Mouse (Mus musculus) intestine, embryonic 14.5 days (tissue): ENCODE measurements around the gene Mrps26. TPM values are rescaled to one million over a fixed set of nuclear protein-coding genes. Genes with fewer than 3 reads are reported as not detected.

Experiments
- ATAC-seq: fragments of 200-750 bp; cut with Nextera tagmentation; replicated peaks from 2 replicates; pipeline ENCODE4 v1.8.0; 2017; ENCODE audit warnings: low read depth, moderate number of reproducible peaks, moderate TSS enrichment, moderate library complexity; ENCODE audit not compliant: low FRiP score, low TSS enrichment
- DNase-seq: peaks from one replicate; pipeline ENCODE4 v3.0.0-alpha.2; 2018; ENCODE audit warnings: low spot score
- H3K27ac ChIP-seq: fragments of 300-500 bp; sonication (generic); 2 replicates; pipeline ENCODE4 v1.5.1; 2014; ENCODE audit warnings: low read depth, mild to moderate bottlenecking, control low read depth
- H3K27me3 ChIP-seq: fragments of 300-500 bp; sonication (generic); replicated peaks from 2 replicates; pipeline ENCODE4 v1.6.1; 2014; ENCODE audit warnings: low read length, control low read depth; ENCODE audit not compliant: control insufficient read depth, insufficient read depth
- H3K36me3 ChIP-seq: fragments of 300-500 bp; sonication (generic); 2 replicates; pipeline ENCODE4 v1.6.1; 2014; ENCODE audit warnings: low read length, control low read depth; ENCODE audit not compliant: control insufficient read depth, insufficient read depth
- H3K4me1 ChIP-seq: fragments of 300-500 bp; sonication (generic); replicated peaks from 2 replicates; pipeline ENCODE4 v1.6.1; 2014; ENCODE audit warnings: low read length, control low read depth, mixed read lengths; ENCODE audit not compliant: control insufficient read depth, insufficient read depth
- H3K4me2 ChIP-seq: fragments of 300-500 bp; sonication (generic); 2 replicates; pipeline ENCODE4 v1.6.1; 2014; ENCODE audit warnings: low read length
- H3K4me3 ChIP-seq: fragments of 300-500 bp; sonication (generic); 2 replicates; pipeline ENCODE4 v1.5.1; 2014; ENCODE audit warnings: low read depth, low read length, control low read depth, mixed read lengths
- H3K9ac ChIP-seq: fragments of 300-500 bp; sonication (generic); 2 replicates; pipeline ENCODE4 v1.6.1; 2014; ENCODE audit warnings: mild to moderate bottlenecking, low read length
- H3K9me3 ChIP-seq: fragments of 300-500 bp; sonication (generic); 2 replicates; pipeline ENCODE4 v1.6.1; 2016; ENCODE audit warnings: low read length, control low read depth; ENCODE audit not compliant: control insufficient read depth
- WGBS: fragments of 180-500 bp; shearing (Covaris S2); extraction: QIAGEN DNeasy Blood & Tissue Kit; methylation state at CpG from one replicate; pipeline ENCODE4 v1.1.7; 2014; 5-methylcytosine and 5-hydroxymethylcytosine counted together
- microRNA-seq: library from miRNA; unstranded; fragments of <30 nt; microRNA quantifications from one replicate; pipeline ENCODE4, GENCODE M21; 2016
- polyA plus RNA-seq: library from polyadenylated mRNA; unstranded; fragments of >200 nt; fragmentation: Nextera tagmentation; extraction: Ambion mirVana; gene quantifications from 2 replicates; pipeline ENCODE4 v1.2.1, GENCODE M21; 2014

Mrps26 gene
- polyA plus RNA-seq, 1 experiment from 2014 or later = 97.4 TPM

DNA sequence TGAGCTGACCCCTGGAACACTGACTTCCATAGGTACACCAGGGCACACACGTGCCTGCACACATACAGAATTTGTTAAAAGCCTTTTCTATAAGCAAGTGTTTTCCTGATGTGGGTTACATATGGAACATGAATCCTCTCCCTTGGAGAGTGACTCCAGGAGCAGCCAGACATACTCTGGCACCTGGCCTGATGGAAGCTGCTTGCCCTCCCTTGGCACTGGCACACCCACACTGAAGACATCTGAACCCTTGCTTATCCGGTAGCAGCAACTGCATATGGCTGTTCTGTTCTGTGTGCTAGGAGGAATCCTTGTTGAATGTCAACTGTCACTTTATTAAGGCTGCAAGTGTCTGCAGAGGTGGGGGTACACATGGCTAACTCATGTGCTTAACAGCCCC, 27.5 kb downstream of the Mrps26 start:
- 92% methylated on average over 2 of the region's 2 CpGs for WGBS
- Histone ChIP-seq H3K27me3 (no peaks in the 10 kb centered on the region), H3K9me3 (no peaks in the 10 kb centered on the region), H3K36me3 (peaks cover 32% of the 10 kb centered on the region), H3K4me2 (no peak overlapping the region), H3K27ac (no peak overlapping the region), H3K9ac (no peak overlapping the region), H3K4me3 (no peak overlapping the region), H3K4me1 (no peaks in the 10 kb centered on the region)
- ATAC-seq (no peak), DNase-seq (no peak)

DNA sequence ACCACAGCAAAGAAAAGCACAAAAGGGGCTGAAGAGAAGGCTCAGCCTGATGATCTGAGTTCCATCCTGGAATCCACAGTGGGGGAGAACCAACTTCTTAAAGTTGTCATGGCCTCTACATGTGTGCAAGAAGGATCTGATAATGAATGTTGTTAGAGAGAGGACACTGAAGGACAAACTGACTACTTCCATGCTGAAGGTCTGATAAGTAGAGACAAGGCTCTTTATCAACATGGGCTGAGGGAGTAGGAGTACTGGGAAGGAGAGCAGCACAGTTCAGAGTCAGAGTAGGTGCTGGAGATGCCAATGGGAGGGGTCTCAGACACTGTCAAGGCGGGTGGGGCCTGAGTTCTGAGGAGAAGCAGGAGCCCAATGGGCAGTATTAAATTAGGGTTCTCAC, 32.1 kb downstream of the Mrps26 start:
- Histone ChIP-seq H3K36me3 (peaks cover 58% of the 10 kb centered on the region), H3K4me3 (no peak overlapping the region), H3K4me2 (no peak overlapping the region), H3K27ac (no peak overlapping the region), H3K9ac (no peak overlapping the region), H3K4me1 (no peaks in the 10 kb centered on the region), H3K9me3 (no peaks in the 10 kb centered on the region), H3K27me3 (no peaks in the 10 kb centered on the region)
- WGBS = 83% methylated on average over 1 of the region's 1 CpGs
- ATAC-seq = no peak
- no peak for DNase-seq

DNA sequence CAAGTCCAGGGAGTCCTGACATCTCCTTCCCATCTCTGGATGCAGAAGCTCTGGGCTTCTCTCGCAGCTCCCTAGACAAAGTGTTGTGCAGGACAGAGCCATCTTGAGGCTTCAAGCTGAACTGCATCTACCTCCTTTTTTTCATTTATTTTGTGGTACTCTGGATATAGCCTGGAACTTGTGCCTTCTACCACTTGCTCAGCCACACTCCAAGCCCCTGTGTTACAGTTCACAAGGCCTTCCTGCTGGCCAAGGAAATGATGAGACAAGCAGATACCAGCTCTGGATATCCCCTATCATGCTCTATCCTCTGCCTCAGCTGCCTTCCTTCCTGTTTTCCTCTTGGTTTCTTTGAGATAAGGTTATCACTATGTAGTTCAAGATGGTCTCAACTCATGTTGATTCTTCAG, 34.1 kb downstream of the Mrps26 start:
- ATAC-seq (no peak), DNase-seq (no peak)
- Histone ChIP-seq H3K9me3 (no peaks in the 10 kb centered on the region), H3K27me3 (no peaks in the 10 kb centered on the region), H3K4me3 (no peak overlapping the region), H3K9ac (no peak overlapping the region), H3K4me2 (no peak overlapping the region), H3K4me1 (no peaks in the 10 kb centered on the region), H3K27ac (no peak overlapping the region), H3K36me3 (peaks cover 60% of the 10 kb centered on the region)
- WGBS = 4% methylated on average over 1 of the region's 1 CpGs

GRCm38 (mm10) chr2:130598399-130598798, 34.9 kb downstream of the Mrps26 start:
- H3K4me1 ChIP-seq = no peaks in the 10 kb centered on the region
- no peak overlapping the region for H3K4me2 ChIP-seq
- H3K9me3 ChIP-seq = no peaks in the 10 kb centered on the region
- no peak overlapping the region for H3K4me3 ChIP-seq
- no peak overlapping the region for H3K27ac ChIP-seq
- 73% methylated on average over 3 of the region's 3 CpGs for WGBS
- H3K9ac ChIP-seq = no peak overlapping the region
- DNase-seq (no peak), ATAC-seq (no peak)
- H3K27me3 ChIP-seq = no peaks in the 10 kb centered on the region
- H3K36me3 ChIP-seq = peaks cover 67% of the 10 kb centered on the region

GRCm38 (mm10) chr2:130602195-130602594, 38.7 kb downstream of the Mrps26 start:
- Histone ChIP-seq H3K9ac (no peak overlapping the region), H3K27ac (no peak overlapping the region), H3K9me3 (no peaks in the 10 kb centered on the region), H3K4me3 (no peak overlapping the region), H3K4me2 (no peak overlapping the region), H3K4me1 (no peaks in the 10 kb centered on the region), H3K36me3 (peaks cover 61% of the 10 kb centered on the region), H3K27me3 (no peaks in the 10 kb centered on the region)
- ATAC-seq (no peak), DNase-seq (no peak)
- 86% methylated on average over 4 of the region's 4 CpGs for WGBS

DNA sequence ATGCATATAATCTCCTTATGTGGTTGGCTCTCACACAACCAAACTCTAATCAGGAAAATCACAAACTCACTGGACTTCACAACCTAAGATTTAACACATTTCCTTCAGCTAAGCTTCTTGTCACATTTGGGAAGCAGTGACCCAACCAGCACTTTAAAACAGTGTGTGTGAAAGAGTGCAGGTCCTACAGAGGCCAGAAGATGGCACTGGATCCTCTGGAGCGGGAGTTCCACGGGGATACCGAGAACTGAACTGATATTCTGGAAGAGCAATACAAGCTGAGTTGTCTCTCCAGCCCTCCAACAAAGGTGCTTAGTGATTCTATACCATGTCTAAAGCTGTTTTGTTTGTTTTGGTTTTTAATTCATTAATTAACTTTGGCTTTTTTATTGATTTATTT, 49.5 kb downstream of the Mrps26 start:
- 0 out of 2 replicates have a peak, but pooled peaks cover 2% of the 10 kb centered on the region for H3K9me3 ChIP-seq
- H3K9ac ChIP-seq = no peak overlapping the region
- no peaks in the 10 kb centered on the region for H3K27me3 ChIP-seq
- H3K36me3 ChIP-seq = peaks cover 51% of the 10 kb centered on the region
- H3K27ac ChIP-seq = no peak overlapping the region
- DNase-seq (no peak), ATAC-seq (no peak)
- no peak overlapping the region for H3K4me3 ChIP-seq
- H3K4me1 ChIP-seq = no peaks in the 10 kb centered on the region
- WGBS = 66% methylated on average over 3 of the region's 3 CpGs
- H3K4me2 ChIP-seq = no peak overlapping the region

Small RNA genes within 50 kb of the gene (microRNA-seq; reads per million reads assigned to microRNA genes)
- not detected for gene Gm23876

Other genes with a start within 250 kb of the Mrps26 start
- gene Cpxm1, start 166.2 kb upstream of the Mrps26 start, polyA plus RNA-seq = 35.8 and 40.8 TPM in 2 replicates
- not detected in 2 replicates for gene Gm28372, start 158.5 kb upstream of the Mrps26 start, polyA plus RNA-seq
- gene 1700020A23Rik, start 158.5 kb upstream of the Mrps26 start, polyA plus RNA-seq = 0.52 TPM in 1 of 2 replicates, not detected in the other
- not detected in 2 replicates for gene Tmem239, start 157.3 kb upstream of the Mrps26 start, polyA plus RNA-seq
- gene Vps16, start 139.4 kb upstream of the Mrps26 start, polyA plus RNA-seq = 62.7 and 78.0 TPM in 2 replicates
- 10.1 and 11.7 TPM in 2 replicates for gene Pced1a, start 139.0 kb upstream of the Mrps26 start, polyA plus RNA-seq
- 95.1 and 98.6 TPM in 2 replicates for gene Ptpra, start 113.5 kb upstream of the Mrps26 start, polyA plus RNA-seq
- not detected in 2 replicates for gene Oxt, start 12.4 kb downstream of the Mrps26 start, polyA plus RNA-seq
- not detected in 2 replicates for gene Avp, start 18.8 kb downstream of the Mrps26 start, polyA plus RNA-seq
- 17.2 and 17.7 TPM in 2 replicates for gene Fastkd5, start 66.3 kb downstream of the Mrps26 start, polyA plus RNA-seq
- 15.9 and 17.2 TPM in 2 replicates for gene Ubox5, start 66.3 kb downstream of the Mrps26 start, polyA plus RNA-seq
- gene Lzts3, start 79.1 kb downstream of the Mrps26 start, polyA plus RNA-seq = 4.0 and 5.2 TPM in 2 replicates
- gene Ddrgk1, start 100.9 kb downstream of the Mrps26 start, polyA plus RNA-seq = 67.9 and 68.1 TPM in 2 replicates
- gene Itpa, start 103.9 kb downstream of the Mrps26 start, polyA plus RNA-seq = 86.7 and 95.7 TPM in 2 replicates
- 0.14 and 0.30 TPM in 2 replicates for gene Slc4a11, start 133.8 kb downstream of the Mrps26 start, polyA plus RNA-seq